Mouse (Mus musculus) cerebellum, adult 11 months (tissue): ENCODE results near the gene Srprb.

Experiments used
- DNase-seq: peaks from one replicate; pipeline ENCODE4 v3.0.0; 2022

Srprb gene

GRCm38 (mm10) chr9:103201561-103202260, at the start of gene Srprb:
Gene Srprb (minus strand): TSS chr9:103202137.
- peak; percentile 87 for DNase-seq

DNA sequence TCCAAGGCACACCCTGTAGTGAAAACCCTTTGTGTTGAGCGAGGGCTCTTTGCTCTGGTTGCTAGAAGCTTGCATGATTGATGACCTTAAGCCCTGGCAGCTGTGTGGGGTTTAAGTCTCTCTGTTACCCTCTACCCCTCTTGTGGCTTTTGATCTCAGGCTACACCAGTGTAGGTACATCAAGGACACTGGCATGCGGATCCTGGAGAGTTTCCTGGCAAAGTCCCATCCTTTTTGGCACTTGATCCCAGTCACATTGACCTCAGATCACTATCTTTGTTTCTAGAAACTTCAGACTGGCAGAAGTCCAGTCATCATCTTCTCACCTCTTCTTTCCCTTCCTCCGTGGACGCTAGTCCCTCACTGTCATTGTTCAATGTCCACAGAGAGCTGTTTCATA, 46.7 kb upstream of the Srprb start:
- no peak for DNase-seq

DNA sequence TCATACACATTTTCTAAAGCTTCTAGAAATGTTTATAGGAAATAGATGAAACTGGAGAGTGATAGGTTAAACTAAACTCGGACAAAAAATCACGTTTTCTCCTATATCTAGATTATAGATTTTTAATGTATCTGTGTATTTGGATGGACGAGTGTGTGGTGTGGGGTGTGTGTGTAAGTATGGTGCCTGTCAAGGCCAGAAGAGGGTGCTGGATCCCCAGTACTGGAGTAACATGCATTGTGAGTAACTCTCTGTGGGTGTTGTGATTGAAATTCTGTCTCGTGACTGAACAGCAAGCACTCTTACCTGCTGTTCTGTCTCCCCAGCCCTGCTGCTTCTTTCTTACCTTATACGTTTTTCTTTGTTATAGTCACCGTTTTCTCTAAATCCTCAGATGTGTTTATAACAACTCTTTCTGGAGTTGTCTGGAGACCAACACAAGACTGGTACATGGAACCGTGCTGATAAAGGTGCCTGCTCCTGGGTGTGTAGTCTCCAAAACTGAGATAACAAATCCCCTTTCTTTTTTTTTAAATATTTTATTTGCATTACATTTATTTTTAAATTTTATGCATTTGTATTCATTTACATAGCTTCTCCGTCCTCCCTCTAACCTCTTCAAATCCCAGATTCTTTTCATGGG, 44.7 kb upstream of the Srprb start:
- DNase-seq, result no peak

DNA sequence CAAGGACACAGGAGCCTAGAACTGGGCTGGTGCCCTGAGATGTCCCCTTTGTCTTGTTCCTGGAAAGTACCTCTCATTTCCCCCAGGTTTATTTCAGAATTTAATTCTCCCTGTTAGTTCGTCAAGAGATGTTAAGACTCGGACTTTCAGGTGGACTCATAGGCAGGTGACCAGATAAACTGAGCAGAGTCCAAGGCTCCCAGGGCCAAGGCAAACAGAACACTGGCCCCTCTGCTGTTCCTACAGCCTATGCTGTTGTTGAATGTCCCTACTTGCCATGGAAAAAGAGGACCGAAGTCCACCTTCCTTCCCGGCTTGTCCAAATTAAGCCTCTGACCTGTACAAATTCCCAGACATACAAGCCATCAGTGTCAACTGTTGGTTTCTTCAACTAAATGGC, 41.7 kb upstream of the Srprb start:
- no peak for DNase-seq

GRCm38 (mm10) chr9:103241206-103241605, 39.3 kb upstream of the Srprb start:
- no peak for DNase-seq

DNA sequence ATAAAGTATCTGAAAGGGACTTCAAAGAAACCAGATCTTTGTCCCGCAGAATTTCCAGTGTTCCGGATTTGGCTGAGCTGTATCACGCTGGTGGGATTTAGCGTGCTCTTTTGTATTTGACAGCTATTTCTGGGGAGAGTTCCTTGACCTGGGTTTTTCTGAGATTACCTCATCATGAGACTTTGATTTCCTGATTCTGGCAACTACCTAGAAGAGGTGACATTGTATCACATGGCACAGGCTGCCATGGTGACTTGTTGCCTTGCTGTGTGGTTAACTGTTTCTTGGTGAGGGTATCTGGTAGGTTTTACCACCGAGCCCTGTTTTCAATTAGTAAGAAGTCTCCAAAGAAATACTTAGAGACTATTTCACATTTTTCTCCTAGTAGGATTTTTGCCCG, 37.5 kb upstream of the Srprb start:
- no peak for DNase-seq

DNA sequence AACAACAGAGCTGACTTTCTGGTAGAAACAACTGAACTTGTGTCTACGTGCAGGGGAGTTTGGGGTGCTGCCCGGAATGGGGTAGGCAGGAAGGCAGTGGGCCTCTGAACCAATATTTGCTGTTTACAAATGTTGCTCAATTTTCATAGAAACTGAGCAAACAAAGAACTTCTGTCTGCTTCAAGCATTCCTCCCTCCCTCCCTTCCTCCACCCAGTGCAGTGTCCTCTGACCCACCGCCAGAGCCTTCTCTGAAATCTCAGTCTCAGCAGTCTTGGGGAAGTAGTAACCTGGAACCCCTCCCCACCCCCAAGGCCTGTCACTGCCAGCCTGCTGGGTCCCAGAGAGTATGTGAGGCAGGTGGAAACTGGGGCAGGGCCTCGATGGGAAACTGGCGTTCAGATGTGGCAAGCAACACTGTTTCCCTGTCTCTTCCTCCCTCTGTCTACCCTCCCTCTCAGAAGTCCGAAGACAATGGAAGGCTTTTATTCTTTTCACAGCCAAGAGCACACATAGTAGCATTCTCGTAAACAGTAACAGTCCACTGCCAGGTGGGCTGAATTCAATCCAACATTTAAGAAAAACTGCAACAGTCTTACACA, 32.7 kb upstream of the Srprb start:
- no peak for DNase-seq

- no peak for DNase-seq
These were observed 32.1 kb upstream of the Srprb start for GRCm38 (mm10) chr9:103234059-103234458.

DNA sequence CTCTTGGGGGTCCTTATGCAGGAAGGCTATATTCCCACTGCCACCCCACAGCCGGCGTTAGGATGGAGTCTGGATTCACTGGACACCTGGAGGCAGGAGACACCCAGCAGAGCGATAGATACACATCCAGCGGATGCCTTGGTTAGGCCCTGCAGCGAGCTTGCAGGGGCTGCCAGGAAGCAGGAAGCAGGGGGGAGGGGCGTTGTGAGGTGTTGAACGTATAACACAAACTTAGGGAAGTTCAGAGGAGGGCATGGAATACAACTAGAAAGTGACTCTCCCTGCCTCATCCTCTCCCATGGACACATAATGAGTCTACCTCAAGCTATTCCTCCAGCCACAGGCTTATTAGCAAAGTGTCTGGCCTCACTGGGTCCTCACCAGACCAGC, 31.1 kb upstream of the Srprb start:
- no peak for DNase-seq

DNA sequence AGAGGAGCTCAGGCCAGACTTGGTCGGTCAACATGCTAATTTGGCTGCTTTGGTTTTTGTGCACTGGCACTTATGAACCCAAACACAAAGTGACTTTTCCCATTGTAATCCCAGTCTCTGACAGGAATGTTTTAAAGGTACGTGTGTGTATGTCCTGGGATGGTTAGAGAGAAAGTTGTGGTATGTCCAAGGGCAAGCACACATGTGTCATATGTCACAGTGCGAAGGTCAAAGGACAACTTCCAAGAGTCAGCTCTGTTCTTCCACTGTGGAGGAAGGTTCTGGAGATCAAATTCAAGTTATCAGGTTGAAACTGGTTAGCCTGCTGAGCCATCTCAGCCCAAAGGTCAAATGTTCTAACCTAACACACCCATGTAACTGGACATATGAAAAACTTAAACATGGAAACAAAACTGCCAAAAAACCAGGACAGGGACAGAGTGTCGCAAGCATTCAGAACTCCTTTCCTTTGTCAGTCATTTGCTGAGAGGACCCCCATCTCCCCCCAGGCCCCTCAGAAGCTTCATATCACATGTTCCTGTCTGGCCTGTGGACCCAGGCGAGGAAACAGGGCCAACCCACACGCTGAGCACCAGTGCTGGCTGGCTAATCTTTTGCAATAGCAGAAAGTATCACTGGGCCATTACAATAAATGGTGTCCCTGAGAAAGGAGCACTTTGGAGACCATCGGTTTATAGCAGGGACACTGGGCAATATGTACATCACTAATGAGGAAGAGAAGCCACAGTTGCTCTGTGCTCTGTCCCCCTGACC, 30.5 kb upstream of the Srprb start:
- DNase-seq, result no peak

GRCm38 (mm10) chr9:103230151-103230951, 28.4 kb upstream of the Srprb start, which contains the start of the genes Gm20425 and Trf:
Gene Gm20425 (minus strand): TSS chr9:103230307.
Gene Trf (minus strand): TSS chr9:103230444.
- DNase-seq, result peak; percentile 11

- no peak for DNase-seq
These were observed 27.3 kb upstream of the Srprb start for GRCm38 (mm10) chr9:103229037-103229867.

- DNase-seq, result no peak
These were observed 26.6 kb upstream of the Srprb start for GRCm38 (mm10) chr9:103228370-103229003.

DNA sequence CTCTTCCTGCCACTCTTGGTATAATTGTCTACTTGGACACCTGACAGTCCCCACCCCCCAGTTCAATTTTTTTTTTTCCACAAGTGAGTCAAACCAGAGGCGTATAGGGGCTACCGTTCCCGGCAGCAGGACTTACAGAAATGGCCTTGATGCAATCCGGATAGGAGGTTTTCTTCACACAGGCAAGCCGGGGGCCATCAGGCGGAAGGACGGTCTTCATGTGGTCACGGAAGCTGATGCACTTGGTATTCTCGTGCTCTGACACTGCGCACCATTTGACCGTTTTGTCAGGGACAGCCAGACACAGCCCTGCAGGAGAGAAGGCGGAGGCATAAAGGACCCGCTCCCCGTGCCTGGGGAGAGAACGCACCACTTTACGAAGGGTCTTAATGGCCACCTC, 25.8 kb upstream of the Srprb start:
- no peak for DNase-seq

- no peak for DNase-seq
These were observed 24.9 kb upstream of the Srprb start for GRCm38 (mm10) chr9:103226806-103227205.

DNA sequence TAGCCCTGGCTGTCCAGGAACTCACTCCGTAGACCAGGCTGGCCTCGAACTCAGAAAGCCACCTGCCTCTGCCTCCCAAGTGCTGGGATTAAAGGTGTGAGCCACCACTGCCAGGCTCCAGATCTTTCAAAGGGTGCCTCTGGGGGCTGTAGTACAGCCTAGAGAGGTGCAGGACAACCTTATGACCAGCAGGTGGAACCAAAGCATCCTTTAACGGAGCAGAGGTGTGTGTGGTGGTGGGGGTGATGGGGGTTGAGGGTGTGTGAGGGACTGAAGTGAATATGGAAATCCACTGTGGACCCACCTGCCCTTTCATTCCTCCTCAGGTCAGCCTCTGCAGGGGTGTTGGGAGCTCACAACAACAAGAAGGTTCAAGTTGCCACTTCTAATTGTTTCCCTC, 23.5 kb upstream of the Srprb start:
- DNase-seq, result no peak

- no peak for DNase-seq
These were observed 22.8 kb upstream of the Srprb start for GRCm38 (mm10) chr9:103224721-103225120.

DNA sequence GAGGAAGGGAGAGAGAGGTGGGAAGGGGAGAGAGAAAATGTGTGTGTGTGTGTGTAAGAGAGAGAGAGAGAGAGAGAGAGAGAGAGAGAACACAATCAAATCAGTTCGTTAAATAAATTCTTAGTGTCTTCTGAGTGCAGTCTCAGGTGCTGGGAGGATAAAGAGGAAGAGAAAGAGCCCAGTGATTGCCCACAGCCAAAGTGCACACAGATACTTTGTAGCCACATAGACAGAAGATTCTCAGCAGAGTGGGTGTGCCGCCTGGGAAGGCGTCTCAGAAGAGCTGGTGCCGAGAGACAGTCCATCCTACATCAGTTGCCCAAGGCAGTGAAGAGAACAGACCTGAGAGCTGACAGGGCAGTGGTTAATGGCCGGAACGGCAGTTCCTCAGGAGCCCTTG, 12.3 kb upstream of the Srprb start:
- DNase-seq, result no peak

- DNase-seq, result no peak
These were observed 11.7 kb upstream of the Srprb start for GRCm38 (mm10) chr9:103213631-103214030.

- DNase-seq, result no peak
These were observed 10.9 kb upstream of the Srprb start for GRCm38 (mm10) chr9:103212654-103213420.
